Mouse (Mus musculus): ENCODE results near the gene Pdik1l. TPM values are rescaled to one million over a fixed set of nuclear protein-coding genes. Genes with fewer than 3 reads are reported as not detected.
"Not testable (repeated sequence)": the region's sequence is repeated elsewhere in the genome, so short reads cannot be mapped to it uniquely, and the experiment has no call there.

Pdik1l gene
- polyA plus RNA-seq, 1 experiment from 2014 or later: 48.6 TPM

- no peaks in the 10 kb centered on the region for H3K4me1 ChIP-seq (ENCODE audit: control insufficient read depth, insufficient read depth, low read length)
- H3K4me3 ChIP-seq (replicated peaks; ENCODE audit: low read depth, low read length): no peak overlapping the region
- no peak for DNase-seq
- no peak overlapping the region for H3K27ac ChIP-seq (replicated peaks; ENCODE audit: low read depth, low read length)
- no peak for ATAC-seq (ENCODE audit: low FRiP score, low TSS enrichment)
- H3K9ac ChIP-seq (replicated peaks; ENCODE audit: low read length): no peak overlapping the region
- H3K36me3 ChIP-seq (ENCODE audit: control insufficient read depth, insufficient read depth, low read length): peaks cover 24% of the 10 kb centered on the region
- no peaks in the 10 kb centered on the region for H3K27me3 ChIP-seq (ENCODE audit: control insufficient read depth, insufficient read depth, low read length)
- H3K9me3 ChIP-seq (ENCODE audit: control insufficient read depth, low read length): no peaks in the 10 kb centered on the region
- 7% methylated on average over 14 of the region's 14 CpGs for WGBS
- H3K4me2 ChIP-seq (ENCODE audit: low read length): no peak overlapping the region
These were observed 14.0 kb downstream of the Pdik1l start for GRCm38 (mm10) chr4:134273417-134274345.

GRCm38 (mm10) chr4:134272731-134273416, 14.8 kb downstream of the Pdik1l start:
- 34% methylated on average over 13 of the region's 13 CpGs for WGBS
- no peak overlapping the region for H3K27ac ChIP-seq (replicated peaks; ENCODE audit: low read depth, low read length)
- DNase-seq: no peak
- H3K4me2 ChIP-seq (ENCODE audit: low read length): no peak overlapping the region
- no peaks in the 10 kb centered on the region for H3K4me1 ChIP-seq (ENCODE audit: control insufficient read depth, insufficient read depth, low read length)
- H3K4me3 ChIP-seq (replicated peaks; ENCODE audit: low read depth, low read length): no peak overlapping the region
- H3K27me3 ChIP-seq (ENCODE audit: control insufficient read depth, insufficient read depth, low read length): no peaks in the 10 kb centered on the region
- ATAC-seq (ENCODE audit: low FRiP score, low TSS enrichment): no peak
- H3K9me3 ChIP-seq (ENCODE audit: control insufficient read depth, low read length): no peaks in the 10 kb centered on the region
- no peak overlapping the region for H3K9ac ChIP-seq (replicated peaks; ENCODE audit: low read length)
- peaks cover 18% of the 10 kb centered on the region for H3K36me3 ChIP-seq (ENCODE audit: control insufficient read depth, insufficient read depth, low read length)

GRCm38 (mm10) chr4:134271979-134272378, 15.7 kb downstream of the Pdik1l start:
- Histone ChIP-seq H3K4me2 (ENCODE audit: low read length) (no peak overlapping the region), H3K36me3 (ENCODE audit: control insufficient read depth, insufficient read depth, low read length) (peaks cover 13% of the 10 kb centered on the region), H3K9ac (replicated peaks; ENCODE audit: low read length) (no peak overlapping the region), H3K9me3 (ENCODE audit: control insufficient read depth, low read length) (no peaks in the 10 kb centered on the region), H3K27me3 (ENCODE audit: control insufficient read depth, insufficient read depth, low read length) (no peaks in the 10 kb centered on the region), H3K4me3 (replicated peaks; ENCODE audit: low read depth, low read length) (no peak overlapping the region), H3K4me1 (ENCODE audit: control insufficient read depth, insufficient read depth, low read length) (no peaks in the 10 kb centered on the region), H3K27ac (replicated peaks; ENCODE audit: low read depth, low read length) (no peak overlapping the region)
- DNase-seq (no peak), ATAC-seq (ENCODE audit: low FRiP score, low TSS enrichment) (no peak)
- 81% methylated on average over 7 of the region's 7 CpGs for WGBS

- not testable (repeated sequence) for H3K4me3 ChIP-seq (replicated peaks; ENCODE audit: low read depth, low read length); H3K27ac ChIP-seq (replicated peaks; ENCODE audit: low read depth, low read length); ATAC-seq (ENCODE audit: low FRiP score, low TSS enrichment); H3K9me3 ChIP-seq (ENCODE audit: control insufficient read depth, low read length); H3K36me3 ChIP-seq (ENCODE audit: control insufficient read depth, insufficient read depth, low read length); H3K4me1 ChIP-seq (ENCODE audit: control insufficient read depth, insufficient read depth, low read length); H3K9ac ChIP-seq (replicated peaks; ENCODE audit: low read length); H3K4me2 ChIP-seq (ENCODE audit: low read length); DNase-seq; H3K27me3 ChIP-seq (ENCODE audit: control insufficient read depth, insufficient read depth, low read length)
These were observed 18.1 kb downstream of the Pdik1l start for GRCm38 (mm10) chr4:134269622-134270021.

GRCm38 (mm10) chr4:134268102-134268655, 19.5 kb downstream of the Pdik1l start:
- no peak for DNase-seq
- Histone ChIP-seq H3K4me1 (ENCODE audit: control insufficient read depth, insufficient read depth, low read length) (no peaks in the 10 kb centered on the region), H3K27ac (replicated peaks; ENCODE audit: low read depth, low read length) (no peak overlapping the region), H3K9me3 (ENCODE audit: control insufficient read depth, low read length) (no peaks in the 10 kb centered on the region), H3K36me3 (ENCODE audit: control insufficient read depth, insufficient read depth, low read length) (no peaks in the 10 kb centered on the region), H3K4me3 (replicated peaks; ENCODE audit: low read depth, low read length) (no peak overlapping the region), H3K27me3 (ENCODE audit: control insufficient read depth, insufficient read depth, low read length) (no peaks in the 10 kb centered on the region), H3K4me2 (ENCODE audit: low read length) (no peak overlapping the region), H3K9ac (replicated peaks; ENCODE audit: low read length) (no peak overlapping the region)
- ATAC-seq (ENCODE audit: low FRiP score, low TSS enrichment): no peak
- 88% methylated on average over 19 of the region's 19 CpGs for WGBS

- DNase-seq (no peak), ATAC-seq (ENCODE audit: low FRiP score, low TSS enrichment) (no peak)
- H3K4me1 ChIP-seq (ENCODE audit: control insufficient read depth, insufficient read depth, low read length): no peaks in the 10 kb centered on the region
- no peak overlapping the region for H3K4me3 ChIP-seq (replicated peaks; ENCODE audit: low read depth, low read length)
- H3K4me2 ChIP-seq (ENCODE audit: low read length): no peak overlapping the region
- H3K9me3 ChIP-seq (ENCODE audit: control insufficient read depth, low read length): no peaks in the 10 kb centered on the region
- no peaks in the 10 kb centered on the region for H3K27me3 ChIP-seq (ENCODE audit: control insufficient read depth, insufficient read depth, low read length)
- no peaks in the 10 kb centered on the region for H3K36me3 ChIP-seq (ENCODE audit: control insufficient read depth, insufficient read depth, low read length)
- no peak overlapping the region for H3K27ac ChIP-seq (replicated peaks; ENCODE audit: low read depth, low read length)
- H3K9ac ChIP-seq (replicated peaks; ENCODE audit: low read length): no peak overlapping the region
- WGBS: 75% methylated on average over 9 of the region's 9 CpGs
These were observed 21.7 kb downstream of the Pdik1l start for GRCm38 (mm10) chr4:134265860-134266585.

- Histone ChIP-seq H3K27me3 (ENCODE audit: control insufficient read depth, insufficient read depth, low read length) (no peaks in the 10 kb centered on the region), H3K9ac (replicated peaks; ENCODE audit: low read length) (no peak overlapping the region), H3K36me3 (ENCODE audit: control insufficient read depth, insufficient read depth, low read length) (no peaks in the 10 kb centered on the region), H3K4me2 (ENCODE audit: low read length) (no peak overlapping the region), H3K9me3 (ENCODE audit: control insufficient read depth, low read length) (no peaks in the 10 kb centered on the region), H3K4me1 (ENCODE audit: control insufficient read depth, insufficient read depth, low read length) (no peaks in the 10 kb centered on the region), H3K4me3 (replicated peaks; ENCODE audit: low read depth, low read length) (no peak overlapping the region), H3K27ac (replicated peaks; ENCODE audit: low read depth, low read length) (no peak overlapping the region)
- no peak for ATAC-seq (ENCODE audit: low FRiP score, low TSS enrichment)
- DNase-seq: peak; percentile 46
- 42% methylated on average over 6 of the region's 6 CpGs for WGBS
These were observed 24.5 kb downstream of the Pdik1l start for GRCm38 (mm10) chr4:134263191-134263590.

- Histone ChIP-seq H3K27me3 (ENCODE audit: control insufficient read depth, insufficient read depth, low read length) (peaks cover 15% of the 10 kb centered on the region), H3K9me3 (ENCODE audit: control insufficient read depth, low read length) (no peaks in the 10 kb centered on the region), H3K9ac (replicated peaks; ENCODE audit: low read length) (no peak overlapping the region), H3K4me2 (ENCODE audit: low read length) (no peak overlapping the region), H3K27ac (replicated peaks; ENCODE audit: low read depth, low read length) (no peak overlapping the region), H3K36me3 (ENCODE audit: control insufficient read depth, insufficient read depth, low read length) (no peaks in the 10 kb centered on the region), H3K4me1 (ENCODE audit: control insufficient read depth, insufficient read depth, low read length) (peaks cover 18% of the 10 kb centered on the region; the same call in 1 of the 2 replicates), H3K4me3 (replicated peaks; ENCODE audit: low read depth, low read length) (no peak overlapping the region)
- no peak for ATAC-seq (ENCODE audit: low FRiP score, low TSS enrichment)
- 59% methylated on average over 11 of the region's 11 CpGs for WGBS
- DNase-seq: no peak
These were observed 29.3 kb downstream of the Pdik1l start for GRCm38 (mm10) chr4:134258354-134258753.

All from midbrain, embryonic 14.5 days (tissue).